Mouse (Mus musculus): ENCODE measurements around the gene Mal.

Gene Mal

DNA sequence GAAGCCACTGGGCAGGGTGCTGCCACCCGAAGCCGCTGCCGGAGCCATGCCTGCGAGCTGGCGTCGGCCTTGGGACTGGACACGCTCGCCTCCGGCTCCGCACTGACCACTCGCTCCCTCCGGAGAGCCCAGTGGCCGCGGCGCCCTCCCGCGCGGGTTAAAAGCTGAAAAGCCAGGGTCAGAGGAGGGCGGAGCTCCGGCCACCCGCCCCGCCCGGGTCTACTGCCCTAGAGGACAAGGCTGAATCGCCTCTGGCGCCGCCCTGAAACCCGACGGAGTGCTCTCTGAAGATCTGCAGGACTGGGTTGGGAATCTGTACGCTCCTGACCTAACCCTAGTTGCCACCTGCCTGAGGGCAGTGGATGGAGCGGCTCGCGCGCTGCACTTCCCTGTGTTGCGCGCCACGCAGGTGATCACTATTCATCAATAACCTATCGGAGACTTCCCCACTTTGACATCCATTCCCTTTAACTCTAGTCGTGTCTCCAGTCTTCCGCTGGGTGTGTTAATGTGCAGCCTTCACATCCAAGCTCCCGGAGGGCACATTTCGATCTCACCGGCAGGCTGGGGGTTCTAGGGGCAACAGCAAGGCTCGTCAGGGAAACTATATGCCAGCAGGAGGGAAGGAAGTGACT, at the start of gene Mal:
Mal (minus strand) TSS at position 610 of the 635 bp plus-strand sequence.
- peak; percentile 64 for DNase-seq (ENCODE audit: low spot score)

DNA sequence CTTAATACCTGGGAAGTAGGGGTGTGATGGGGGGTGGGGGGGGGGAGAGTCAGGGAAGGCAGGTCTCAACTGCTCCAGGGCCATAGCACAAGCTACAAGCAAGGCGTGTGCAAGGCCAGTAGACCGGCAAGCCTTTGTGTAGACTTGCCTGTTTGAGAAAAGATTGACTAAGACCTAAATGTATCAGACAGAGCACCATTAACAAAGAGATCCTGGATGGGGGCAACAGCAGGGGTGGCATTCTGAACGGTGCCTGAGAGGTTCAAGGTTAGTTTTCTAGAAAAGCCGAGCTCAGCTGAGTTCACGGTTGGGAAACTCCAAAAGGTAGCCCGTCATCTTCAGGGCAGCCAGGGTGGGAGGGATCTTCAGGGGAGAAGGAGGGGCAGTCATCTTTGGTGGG, 48.8 kb upstream of the Mal start:
- no peak for DNase-seq (ENCODE audit: low spot score)

DNA sequence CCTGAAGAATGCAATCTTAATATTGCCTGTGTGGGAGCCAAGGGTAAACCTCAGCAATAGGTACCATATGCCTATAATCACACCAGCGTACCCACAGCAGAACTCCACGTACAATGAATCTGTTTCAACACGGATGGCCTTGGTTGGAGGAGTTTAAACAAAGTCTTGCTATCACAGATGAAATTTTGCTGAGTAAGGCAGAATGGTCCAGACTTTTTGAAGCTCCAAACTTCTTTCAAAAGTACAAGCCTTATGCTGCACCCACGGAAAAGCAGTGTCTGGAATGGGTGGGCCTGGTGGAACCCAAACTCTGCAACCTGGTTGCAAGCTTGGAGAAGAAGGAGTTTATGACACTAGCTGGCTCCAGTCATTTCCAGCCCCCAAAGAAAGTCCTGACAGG, 32.7 kb upstream of the Mal start:
- DNase-seq (ENCODE audit: low spot score): no peak

DNA sequence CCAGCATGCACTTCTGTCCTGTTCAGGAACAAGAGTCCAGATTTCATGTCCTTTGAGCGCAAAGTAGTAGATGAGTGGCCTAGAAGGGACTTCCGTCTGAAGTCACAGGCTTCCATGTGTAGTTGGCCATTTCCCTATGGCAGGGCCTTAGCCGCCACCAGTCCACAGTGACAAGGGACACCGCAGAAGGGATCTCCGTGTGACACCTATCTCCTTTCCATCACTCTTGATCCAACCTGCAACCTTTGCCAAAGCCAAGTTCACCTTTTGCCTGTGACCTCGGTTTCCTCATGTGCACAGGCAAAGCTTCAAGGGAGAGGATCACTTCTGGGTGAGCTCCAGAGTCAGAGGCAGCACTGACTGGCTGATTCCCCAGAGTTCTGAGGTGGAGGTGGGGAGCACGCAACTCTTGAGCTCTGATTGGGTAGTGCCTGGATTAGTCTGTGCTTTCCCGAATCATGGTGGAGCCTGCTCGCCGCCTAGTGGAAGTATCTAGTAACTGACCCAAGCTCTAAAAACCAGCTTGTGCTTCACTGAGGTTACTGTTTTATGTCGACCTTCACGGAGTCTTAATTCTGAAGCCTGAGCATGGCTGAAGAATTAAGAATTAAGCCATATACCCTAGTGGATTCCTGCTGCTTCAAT, 27.3 kb upstream of the Mal start:
- peak; percentile 74 for DNase-seq (ENCODE audit: low spot score)

DNA sequence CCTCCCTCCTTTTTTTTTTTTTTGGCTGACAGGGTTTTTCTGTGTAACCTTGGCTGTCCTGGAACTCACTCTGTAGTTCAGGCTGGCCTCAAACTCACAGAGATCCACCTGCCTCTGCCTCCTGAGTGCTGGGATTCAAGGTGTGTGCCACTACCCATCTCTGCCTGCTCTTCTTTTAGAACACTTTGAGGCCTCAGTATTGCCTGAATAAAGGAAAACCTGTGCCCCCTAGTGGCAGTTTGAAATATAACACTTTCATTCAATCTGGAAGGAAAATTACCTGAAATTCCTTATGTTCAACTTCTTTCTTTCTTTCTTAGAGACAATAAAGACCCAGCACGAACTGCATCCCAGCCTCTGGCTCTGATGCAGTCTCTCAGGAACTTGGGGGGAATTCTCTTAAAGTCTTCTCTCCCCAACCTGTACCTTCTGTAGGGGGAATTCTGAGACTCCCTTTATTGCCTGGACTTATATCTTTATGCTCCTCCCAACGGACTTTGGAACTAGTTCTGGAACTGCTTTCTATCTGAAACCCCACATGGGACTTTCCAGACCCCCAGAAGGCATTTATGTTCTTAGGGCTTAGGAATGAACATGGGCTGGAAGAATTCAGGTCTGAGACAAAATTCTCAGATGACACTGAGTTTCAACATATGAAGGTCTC, 11.5 kb upstream of the Mal start:
- peak; percentile 25 for DNase-seq (ENCODE audit: low spot score)

DNA sequence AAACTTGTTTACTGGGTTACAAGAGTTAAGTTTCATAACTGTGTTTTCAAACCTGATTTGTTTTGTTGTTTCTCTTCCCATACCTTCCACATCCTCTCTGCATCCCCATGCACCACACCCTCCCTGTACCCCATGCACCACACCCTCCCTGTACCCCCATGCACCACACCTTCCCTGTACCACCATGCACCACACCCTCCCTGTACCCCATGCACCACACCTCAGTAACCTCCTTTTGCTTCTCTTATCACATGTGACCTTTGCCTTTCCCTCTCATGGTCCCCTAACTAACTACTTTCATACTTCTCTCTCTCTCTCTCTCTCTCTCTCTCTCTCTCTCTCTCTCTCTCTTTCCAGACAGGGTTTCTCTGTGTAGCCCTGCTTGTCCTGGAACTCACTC, 10.5 kb upstream of the Mal start:
- no peak for DNase-seq (ENCODE audit: low spot score)

DNA sequence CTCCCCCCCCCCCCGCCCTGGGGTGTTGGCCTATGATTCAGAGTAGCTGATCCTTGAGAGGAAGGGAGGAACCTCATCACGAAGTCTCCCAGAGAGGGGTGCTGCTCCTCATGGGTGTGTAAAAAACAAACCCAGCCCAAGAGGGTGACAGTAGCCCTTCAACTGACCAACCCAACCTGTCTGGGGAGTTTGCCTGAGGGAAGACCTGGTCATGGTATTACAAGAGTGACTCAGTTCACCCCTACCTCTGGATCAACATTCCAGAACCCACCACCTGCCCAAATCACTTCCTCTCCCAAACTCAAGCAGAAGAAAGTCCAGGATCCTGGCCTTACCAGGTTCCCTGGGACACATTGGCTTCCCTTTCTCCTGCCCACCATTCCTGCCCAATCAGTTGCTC, 6.2 kb upstream of the Mal start:
- DNase-seq (ENCODE audit: low spot score): no peak

DNA sequence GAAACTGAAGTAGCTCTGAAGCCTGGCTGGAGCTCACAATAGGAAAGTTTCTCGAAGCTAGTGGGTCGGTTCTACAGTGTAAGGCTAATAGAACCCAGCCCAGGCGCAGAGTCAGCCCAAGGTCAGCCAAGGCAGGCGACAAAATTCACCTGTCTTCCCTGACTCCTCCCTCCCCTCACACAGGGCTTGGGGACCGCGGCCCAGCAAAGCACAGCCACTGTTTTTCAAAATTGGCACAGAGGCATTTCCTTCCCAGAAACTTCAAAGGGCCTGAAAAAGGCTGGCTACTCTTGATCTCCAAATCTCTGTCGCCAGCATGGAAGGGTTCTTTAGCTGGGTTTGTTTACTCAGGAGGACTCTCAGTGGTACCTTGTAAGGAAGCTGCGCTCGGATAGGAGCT, 1.1 kb downstream of the Mal start:
- peak; percentile 26 for DNase-seq (ENCODE audit: low spot score)

DNA sequence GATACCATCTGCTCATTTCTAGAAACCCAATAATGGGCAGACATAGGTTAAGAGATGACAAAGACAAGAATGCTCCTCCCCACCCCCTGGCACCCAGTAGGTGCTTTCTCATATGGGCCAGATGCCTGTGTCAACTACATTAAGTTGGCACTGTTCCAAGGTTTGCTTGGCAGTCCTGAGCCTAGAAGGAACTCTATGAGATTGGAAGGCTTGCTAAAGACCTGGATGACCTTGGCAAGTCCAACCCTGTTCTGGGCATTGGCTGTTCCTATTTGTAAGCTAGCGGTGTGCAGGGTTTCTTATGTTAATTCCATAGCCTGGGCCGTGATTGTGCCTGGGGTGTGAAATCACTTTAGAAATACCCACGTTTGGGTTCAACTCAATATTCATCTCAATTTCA, 1.7 kb downstream of the Mal start:
- no peak for DNase-seq (ENCODE audit: low spot score)

DNA sequence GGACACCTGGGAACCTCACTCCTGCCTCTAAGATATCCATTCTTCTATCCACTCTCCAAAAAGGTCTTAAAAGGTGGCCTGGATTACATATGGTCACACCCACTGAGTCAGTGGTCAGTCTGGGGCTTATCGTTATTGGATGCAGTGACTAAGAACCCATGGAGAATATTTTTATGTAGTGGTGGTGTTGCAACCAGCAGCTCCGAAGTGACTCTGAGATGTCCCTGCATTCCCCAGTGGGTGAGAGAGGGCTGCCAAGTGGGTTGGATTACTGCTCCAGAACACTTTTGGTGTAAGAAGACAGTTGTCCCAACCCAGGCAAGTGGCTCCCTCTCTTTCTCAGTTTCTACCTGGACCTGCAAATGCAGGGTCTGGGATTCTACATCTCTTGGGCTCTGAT, 3.7 kb downstream of the Mal start:
- DNase-seq (ENCODE audit: low spot score): peak; percentile 14

DNA sequence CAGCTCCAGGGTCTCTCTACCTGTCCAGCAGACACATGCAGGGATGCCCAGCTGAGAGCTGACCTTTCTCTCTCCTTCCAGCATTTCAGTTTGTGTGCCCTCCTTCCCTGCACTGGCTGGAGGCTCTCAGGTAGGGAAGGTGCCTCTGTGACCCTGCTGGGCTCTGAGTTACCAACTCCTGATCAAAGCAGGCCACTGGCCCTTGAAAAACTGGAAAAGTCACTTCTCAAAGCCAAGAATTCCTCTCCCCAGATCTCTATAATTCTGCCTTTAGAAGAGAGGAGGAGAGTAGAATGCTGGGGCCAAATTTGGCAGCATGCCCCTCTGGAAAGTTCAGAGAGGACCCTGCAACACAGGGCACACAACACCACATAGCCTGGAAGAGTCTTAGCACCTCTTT, 4.2 kb downstream of the Mal start:
- peak; percentile 59 for DNase-seq (ENCODE audit: low spot score)

DNA sequence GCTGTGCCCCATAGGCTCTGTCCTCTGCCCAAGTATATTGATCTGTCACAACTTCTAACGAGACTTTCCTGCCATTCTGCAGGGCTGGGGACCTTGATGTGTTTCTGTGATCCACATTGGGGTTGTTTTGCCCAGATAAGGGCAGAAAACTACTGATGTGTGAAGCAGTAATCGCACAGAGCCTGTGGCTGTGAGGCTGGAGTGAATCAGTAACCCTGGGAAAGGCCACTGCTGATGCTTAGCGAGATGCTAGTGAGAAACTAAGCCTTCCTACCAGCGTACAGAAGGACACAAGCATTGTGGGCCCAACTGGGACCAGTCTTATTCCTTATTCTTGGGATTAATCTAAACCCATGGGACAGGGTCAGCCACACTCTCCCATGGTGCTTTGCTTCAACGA, 4.9 kb downstream of the Mal start:
- no peak for DNase-seq (ENCODE audit: low spot score)

DNA sequence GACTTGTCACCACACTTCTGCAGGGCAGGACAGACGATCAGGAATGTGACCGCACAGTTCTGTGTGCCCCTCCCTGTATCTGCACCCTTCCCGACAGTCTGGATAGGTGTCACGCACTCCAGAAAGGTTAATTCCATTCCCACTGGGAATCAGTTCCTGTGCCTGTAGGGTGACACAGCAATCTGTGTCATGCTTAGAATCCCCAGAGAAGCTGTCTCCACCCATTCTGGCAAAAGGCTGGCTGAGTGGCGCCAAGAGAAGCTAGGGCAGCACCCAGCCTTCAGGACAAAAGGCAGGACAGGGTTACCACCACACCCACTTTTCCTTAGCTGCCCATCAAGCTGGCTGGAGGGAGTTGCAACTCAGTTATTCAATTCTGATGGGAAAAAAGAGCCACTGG, 6.6 kb downstream of the Mal start:
- peak; percentile 36 for DNase-seq (ENCODE audit: low spot score)

DNA sequence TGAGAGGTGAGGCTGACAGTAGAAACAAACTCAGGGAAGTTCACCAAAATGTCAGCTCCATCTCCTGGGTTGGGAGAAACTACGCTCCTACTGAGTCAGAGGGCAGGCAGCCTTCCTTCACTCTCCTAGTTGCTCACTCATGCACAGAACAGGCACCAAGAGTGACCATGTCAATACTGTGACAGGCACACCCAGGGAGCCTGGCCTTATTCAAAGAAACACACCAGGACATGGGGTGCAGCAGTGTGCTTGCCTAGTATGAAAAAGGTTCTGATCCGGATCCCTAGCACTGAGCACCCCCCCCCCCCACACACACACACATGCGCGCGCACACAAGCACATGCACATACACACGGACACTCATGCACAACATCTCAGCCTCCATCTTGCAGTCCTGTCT, 8.3 kb downstream of the Mal start:
- DNase-seq (ENCODE audit: low spot score): no peak

DNA sequence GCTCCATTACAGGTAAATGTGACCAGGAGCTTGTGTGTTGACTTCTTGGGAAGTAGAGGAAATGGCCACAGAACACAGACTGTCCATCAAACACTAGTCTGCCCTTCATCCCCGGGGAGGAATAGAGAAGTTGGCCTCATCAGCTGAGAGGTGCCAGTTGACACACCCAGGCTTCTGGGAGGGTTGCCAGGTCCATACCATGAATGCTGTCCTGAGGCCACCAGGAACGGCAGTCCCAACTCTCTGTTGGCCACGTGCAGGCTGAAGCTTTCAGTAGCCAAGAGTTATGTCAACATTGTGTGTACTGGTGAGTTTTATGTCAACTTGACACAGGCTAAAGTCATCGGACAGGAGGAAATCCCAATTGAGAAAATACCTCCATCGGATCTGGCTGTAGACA, 9.6 kb downstream of the Mal start:
- DNase-seq (ENCODE audit: low spot score): no peak

DNA sequence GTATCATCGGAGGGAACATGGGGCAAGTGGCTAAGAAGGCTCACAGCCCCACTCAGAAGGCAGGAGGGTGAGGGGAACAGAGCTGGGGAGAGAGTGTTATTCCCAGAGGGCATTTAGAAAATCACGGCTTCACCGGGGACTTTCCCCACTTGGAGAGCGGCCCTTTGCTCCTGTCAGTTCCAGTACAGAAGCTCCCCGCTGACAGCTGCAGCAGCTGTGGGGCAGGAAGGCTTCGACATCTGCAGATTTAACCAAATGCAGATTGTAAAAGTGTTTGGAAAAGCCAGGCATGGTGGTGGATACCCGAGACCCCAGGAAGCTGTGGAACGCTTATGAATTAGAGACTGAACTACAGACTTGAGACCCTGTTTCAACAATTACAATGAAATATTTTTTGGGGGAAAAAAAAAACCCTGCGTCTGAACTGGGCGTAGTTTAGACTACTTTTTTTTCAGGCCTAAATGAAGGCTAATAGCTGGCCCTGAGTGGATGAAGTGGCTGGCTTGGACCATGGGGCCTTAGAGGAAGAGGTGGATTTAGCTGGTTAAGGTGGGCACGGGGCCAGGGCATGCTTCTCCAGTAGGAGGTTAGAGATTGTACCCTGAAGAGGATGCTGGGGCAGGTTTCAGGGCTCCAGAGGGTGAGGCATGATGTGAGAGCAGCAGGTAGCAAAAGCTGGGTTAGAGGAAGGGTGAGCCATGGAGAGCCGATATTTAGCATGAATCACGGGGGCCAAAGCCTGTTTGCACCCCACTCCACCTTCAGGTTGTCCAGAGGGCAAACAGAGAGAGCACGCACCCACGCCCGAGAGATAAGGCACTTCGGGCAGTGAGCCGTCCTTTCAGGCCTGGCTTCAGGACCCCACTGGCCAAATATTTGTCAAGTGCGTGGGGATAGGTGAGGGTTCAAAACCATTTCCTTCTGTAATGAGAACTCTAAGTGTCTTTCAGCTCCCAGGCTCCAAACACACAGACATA, 12.5 kb downstream of the Mal start:
- DNase-seq (ENCODE audit: low spot score): no peak

DNA sequence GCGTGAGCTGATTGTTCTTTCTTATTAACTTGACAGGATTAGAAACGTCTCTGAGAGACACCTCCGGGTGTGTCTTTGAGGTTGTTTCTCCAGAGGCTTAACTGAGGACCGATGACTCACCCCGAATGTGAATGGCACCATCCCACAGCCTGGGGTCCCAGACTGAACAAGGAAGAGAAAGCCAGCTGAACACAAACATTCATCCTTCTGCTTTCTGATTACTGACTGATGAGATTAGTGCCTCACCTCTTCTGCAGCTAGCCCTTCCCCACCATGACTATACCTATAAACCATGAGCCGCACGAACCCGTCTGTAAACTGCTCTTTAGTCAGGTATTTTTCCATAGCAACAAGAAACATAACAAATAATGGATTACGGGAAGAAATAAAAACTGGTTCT, 17.5 kb downstream of the Mal start:
- no peak for DNase-seq (ENCODE audit: low spot score)

DNA sequence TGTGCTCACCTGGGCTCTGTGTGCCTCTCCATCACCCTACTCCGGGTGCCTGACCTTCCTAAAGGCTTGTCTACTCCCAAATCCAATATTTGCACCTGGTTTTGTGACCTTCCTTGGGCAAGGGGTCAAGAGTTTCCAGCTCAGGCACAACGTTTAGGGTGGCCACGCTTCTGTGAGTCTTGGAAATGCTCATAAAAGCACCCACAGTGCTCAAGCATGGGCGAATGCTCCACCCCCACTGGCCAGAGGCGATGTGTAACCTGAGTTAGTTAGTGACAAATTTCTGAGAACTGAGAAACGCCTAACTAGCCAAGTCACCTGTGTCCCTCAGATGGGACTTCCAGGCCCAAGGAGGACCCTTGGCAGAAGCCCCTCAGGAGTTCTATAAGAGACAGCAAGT, 20.9 kb downstream of the Mal start:
- DNase-seq (ENCODE audit: low spot score): no peak

DNA sequence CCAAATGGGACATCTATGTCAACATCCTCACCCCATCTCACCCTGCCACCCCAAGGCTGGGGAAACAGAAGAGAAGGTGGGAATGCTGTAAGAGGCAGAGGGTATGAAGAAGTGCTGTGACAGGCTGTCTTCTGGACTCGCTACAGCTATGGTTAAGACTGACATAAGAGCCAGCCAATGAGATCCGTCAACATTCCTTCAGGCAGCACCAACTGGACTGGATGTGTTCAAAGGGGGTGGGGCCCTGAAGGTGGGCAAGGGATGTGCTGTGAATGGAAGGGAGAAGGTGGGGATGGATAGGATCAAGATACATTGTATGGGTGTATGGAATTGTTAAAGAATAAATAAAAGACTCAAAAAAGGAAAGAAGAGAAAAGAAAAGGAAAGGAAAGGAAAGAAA, 23.9 kb downstream of the Mal start:
- DNase-seq (ENCODE audit: low spot score): no peak

DNA sequence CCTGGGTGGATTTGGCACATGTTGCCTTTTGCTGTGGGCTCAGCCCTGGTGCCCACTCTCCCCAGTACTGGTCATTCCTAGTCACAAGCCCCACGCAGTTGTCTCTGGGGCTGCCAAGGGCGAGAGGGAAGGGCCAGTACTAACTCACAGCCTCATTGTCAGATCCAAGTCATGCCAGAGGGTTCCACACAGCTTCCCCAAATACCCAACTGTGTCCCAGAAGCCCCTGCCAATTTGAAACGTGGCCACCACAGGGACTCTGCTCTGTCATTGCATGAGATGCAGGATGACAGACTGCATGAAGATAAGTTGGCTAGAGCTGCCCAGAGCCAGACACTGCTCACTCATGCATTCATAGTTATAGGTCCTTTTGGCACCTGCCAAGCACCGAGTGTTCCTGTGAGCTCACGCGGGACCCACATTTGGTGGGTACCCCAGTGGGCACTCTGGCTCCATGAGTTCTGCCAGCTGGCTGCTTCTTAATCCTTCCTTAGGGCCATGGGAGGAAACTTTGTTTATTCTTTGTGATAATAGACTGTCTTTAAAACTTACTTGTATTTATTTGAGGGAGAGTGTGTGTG, 28.4 kb downstream of the Mal start:
- DNase-seq (ENCODE audit: low spot score): no peak

DNA sequence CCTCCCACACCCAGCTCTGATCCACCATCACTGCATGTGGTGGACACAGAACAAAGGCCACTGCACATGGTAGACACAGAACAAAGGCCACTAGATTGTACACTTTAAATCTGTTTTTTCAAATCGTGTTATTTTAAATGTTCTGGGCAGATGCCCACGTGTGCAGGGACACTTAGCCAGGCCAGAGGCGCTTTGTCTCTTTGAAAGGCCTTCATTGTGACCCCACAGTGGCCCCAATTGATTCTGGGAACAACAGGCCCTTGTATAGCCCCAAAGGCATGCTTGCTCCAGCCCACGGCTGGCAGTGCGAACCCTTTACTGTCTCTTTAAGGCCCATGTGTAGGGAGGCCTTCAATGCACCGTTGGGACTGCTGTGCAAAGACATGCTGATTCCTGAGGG, 29.1 kb downstream of the Mal start:
- DNase-seq (ENCODE audit: low spot score): no peak

DNA sequence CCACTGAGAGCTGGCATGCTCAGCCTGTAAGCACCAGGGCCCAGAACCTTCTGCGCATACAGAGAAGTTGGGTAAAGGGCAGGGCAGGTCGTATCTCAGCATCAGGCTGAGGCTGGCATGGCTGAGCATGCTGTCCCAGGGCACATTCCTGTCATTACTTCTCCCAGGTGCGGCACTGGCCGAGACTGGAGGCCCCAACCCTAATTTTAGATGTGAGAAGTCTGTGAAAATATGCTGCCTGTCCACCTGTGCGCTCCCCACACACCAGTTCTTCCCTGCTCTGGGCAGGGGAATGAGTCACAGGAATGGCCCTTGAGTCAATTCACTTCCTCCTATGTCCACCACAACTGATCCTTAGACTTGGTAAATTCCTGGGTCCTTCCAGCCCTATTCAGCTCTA, 30.8 kb downstream of the Mal start:
- DNase-seq (ENCODE audit: low spot score): no peak
